In the genomic region with DNA sequence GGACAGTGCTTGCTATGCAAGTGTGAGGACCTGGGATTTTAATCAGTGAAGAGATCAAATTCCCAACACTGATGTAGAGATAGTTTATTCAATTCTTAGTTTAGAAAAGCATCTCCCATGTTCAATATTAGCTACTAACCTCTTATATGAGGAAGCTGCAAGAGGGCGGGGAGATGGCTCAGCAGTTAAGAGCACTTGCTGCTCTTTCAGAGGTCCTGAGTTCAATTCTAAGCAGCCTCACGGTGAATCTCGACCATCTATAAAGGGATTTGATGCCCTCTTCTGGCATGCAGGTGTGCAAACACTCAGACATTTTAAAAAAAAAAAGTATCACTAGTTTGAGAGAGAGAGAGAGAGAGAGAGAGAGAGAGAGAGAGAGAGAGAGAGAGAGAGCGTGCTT, we compare ENCODE assay signal across 12 mouse cellular contexts. TPM values are rescaled to one million over a fixed set of nuclear protein-coding genes. Genes with fewer than 3 reads are reported as not detected.
DNase-seq lines count a peak whose midpoint lies in the region; ATAC-seq lines count a peak whose summit lies in the region.
"Had no signal": no experiment of that assay in that cellular context is flagged by ENCODE, and none has a peak within 500 bp of the region (broad histone marks: within the 10 kb centered on the region; RNA-seq: fewer than 3 reads in every experiment).

No protein-coding gene starts in this region.

- no peak overlapping the region for H3K27ac ChIP-seq in embryonic facial prominence, embryonic 11.5 days (replicated peaks; ENCODE audit: low read depth, low read length)
- no peak overlapping the region for H3K27ac ChIP-seq in embryonic facial prominence, embryonic 10.5 days (replicated peaks)
- H3K27ac ChIP-seq in limb, embryonic 12.5 days, result peak overlapping the region; percentile 81
- H3K27ac ChIP-seq in limb, embryonic 10.5 days, result no peak overlapping the region
- H3K27ac ChIP-seq: midbrain, embryonic 12.5 days had no signal

- no peak overlapping the region for H3K4me2 ChIP-seq in embryonic facial prominence, embryonic 11.5 days (ENCODE audit: low read depth, low read length)
- no peak overlapping the region for H3K4me2 ChIP-seq in limb, embryonic 12.5 days
- H3K4me2 ChIP-seq: midbrain, embryonic 12.5 days had no signal

- H3K9ac ChIP-seq in embryonic facial prominence, embryonic 11.5 days (replicated peaks; ENCODE audit: low read length), result no peak overlapping the region
- H3K9ac ChIP-seq in limb, embryonic 12.5 days (replicated peaks), result no peak overlapping the region
- H3K9ac ChIP-seq: midbrain, embryonic 12.5 days had no signal

- peak; percentile 25 for DNase-seq in embryonic facial prominence, embryonic 11.5 days (ENCODE audit: low spot score)
- no peak for DNase-seq in embryonic facial prominence, embryonic 10.5 days (ENCODE audit: low spot score)
- no peak for DNase-seq in limb, embryonic 10.5 days (ENCODE audit: low spot score)
- DNase-seq in brain, adult 2 months (ENCODE audit: low read depth, low spot score), result peak; percentile 35
- no peak for DNase-seq in right cerebral cortex, adult 2 months (ENCODE audit: low spot score in 2 of 2)
- DNase-seq in right cerebral cortex, postnatal 14 days, result no peak
- DNase-seq: heart, postnatal 10 days; left cerebral cortex, postnatal 4 days; thymus, postnatal 4 days had no signal

- H3K9me3 ChIP-seq in embryonic facial prominence, embryonic 11.5 days (replicated peaks; ENCODE audit: control insufficient read depth, low read length), result no peaks in the 10 kb centered on the region
- H3K9me3 ChIP-seq in embryonic facial prominence, embryonic 10.5 days, result no peaks in the 10 kb centered on the region
- H3K9me3 ChIP-seq in limb, embryonic 12.5 days, result no peaks in the 10 kb centered on the region
- H3K9me3 ChIP-seq in limb, embryonic 10.5 days (replicated peaks), result no peaks in the 10 kb centered on the region
- H3K9me3 ChIP-seq: midbrain, embryonic 12.5 days had no signal

- no peaks in the 10 kb centered on the region for H3K4me1 ChIP-seq in embryonic facial prominence, embryonic 11.5 days (ENCODE audit: control insufficient read depth, insufficient read depth, low read length)
- H3K4me1 ChIP-seq in embryonic facial prominence, embryonic 10.5 days, result peaks cover 7% of the 10 kb centered on the region; the same call in 1 of the 2 replicates
- peaks cover 7% of the 10 kb centered on the region; the same call in 1 of the 2 replicates for H3K4me1 ChIP-seq in limb, embryonic 12.5 days (replicated peaks)
- H3K4me1 ChIP-seq in limb, embryonic 10.5 days, result no peaks in the 10 kb centered on the region
- H3K4me1 ChIP-seq: midbrain, embryonic 12.5 days had no signal

- 52% methylated on average over 4 of the region's 4 CpGs for WGBS in embryonic facial prominence, embryonic 11.5 days
- 66% methylated on average over 4 of the region's 4 CpGs for WGBS in embryonic facial prominence, embryonic 10.5 days
- WGBS in limb, embryonic 12.5 days, result 66% methylated on average over 4 of the region's 4 CpGs
- 60% methylated on average over 4 of the region's 4 CpGs for WGBS in limb, embryonic 10.5 days

- H3K4me3 ChIP-seq in embryonic facial prominence, embryonic 11.5 days (ENCODE audit: low read depth, low read length), result no peak overlapping the region
- no peak overlapping the region for H3K4me3 ChIP-seq in embryonic facial prominence, embryonic 10.5 days
- H3K4me3 ChIP-seq in limb, embryonic 12.5 days (replicated peaks), result no peak overlapping the region
- H3K4me3 ChIP-seq in limb, embryonic 10.5 days, result no peak overlapping the region
- H3K4me3 ChIP-seq: midbrain, embryonic 12.5 days had no signal

- H3K36me3 ChIP-seq in embryonic facial prominence, embryonic 11.5 days (replicated peaks; ENCODE audit: control insufficient read depth, insufficient read depth, low read depth, low read length), result no peaks in the 10 kb centered on the region
- H3K36me3 ChIP-seq in embryonic facial prominence, embryonic 10.5 days (replicated peaks), result no peaks in the 10 kb centered on the region
- no peaks in the 10 kb centered on the region for H3K36me3 ChIP-seq in limb, embryonic 12.5 days
- H3K36me3 ChIP-seq in limb, embryonic 10.5 days, result no peaks in the 10 kb centered on the region
- H3K36me3 ChIP-seq: midbrain, embryonic 12.5 days had no signal

- no peaks in the 10 kb centered on the region for H3K27me3 ChIP-seq in embryonic facial prominence, embryonic 11.5 days (ENCODE audit: control insufficient read depth, insufficient read depth, low read length)
- H3K27me3 ChIP-seq in embryonic facial prominence, embryonic 10.5 days (replicated peaks; ENCODE audit: low read depth, poor library complexity, severe bottlenecking), result peaks cover 8% of the 10 kb centered on the region; the same call in 1 of the 2 replicates
- H3K27me3 ChIP-seq in limb, embryonic 12.5 days, result no peaks in the 10 kb centered on the region
- H3K27me3 ChIP-seq in limb, embryonic 10.5 days (ENCODE audit: low read depth, poor library complexity, severe bottlenecking), result 0 out of 2 replicates have a peak, but pooled peaks cover 4% of the 10 kb centered on the region
- H3K27me3 ChIP-seq: midbrain, embryonic 12.5 days had no signal

- ATAC-seq in embryonic facial prominence, embryonic 11.5 days (replicated peaks; ENCODE audit: insufficient number of reproducible peaks, low FRiP score, low TSS enrichment, low read depth), result no peak
- ATAC-seq in limb, embryonic 12.5 days (ENCODE audit: insufficient number of reproducible peaks, insufficient read depth, low FRiP score, low TSS enrichment, low read depth), result no peak
- ATAC-seq in CD4-positive, CD25-positive, alpha-beta regulatory T cell, adult 4 months, result peak; percentile 37

RNA-seq across cellular contexts. Expression of a gene that starts 0.9 kb away (rescaled TPM):
- polyA plus RNA-seq in embryonic facial prominence, embryonic 11.5 days (2014; fragmentation: Nextera tagmentation; extraction: Ambion mirVana), result 115 TPM in 2 replicates
- polyA plus RNA-seq in embryonic facial prominence, embryonic 10.5 days (2016; fragmentation: Nextera tagmentation; extraction: Ambion mirVana), result 78.2 and 88.4 TPM in 2 replicates
- 127 and 128 TPM in 2 replicates for polyA plus RNA-seq in limb, embryonic 12.5 days (2016; fragmentation: Nextera tagmentation; extraction: Ambion mirVana)
- polyA plus RNA-seq in limb, embryonic 10.5 days (2016; fragmentation: Nextera tagmentation; extraction: Ambion mirVana), result 71.1 and 87.1 TPM in 2 replicates
- polyA plus RNA-seq in CD4-positive, CD25-positive, alpha-beta regulatory T cell, adult 4 months (2017; shearing (Covaris generic)), result 100 to 1,000 TPM in 1 of 2 experiments, 10 to 100 TPM in 1; 64.6 to 103 TPM

RNA-seq across cellular contexts. Expression of a gene that starts 19.2 kb away (rescaled TPM):
- polyA plus RNA-seq in embryonic facial prominence, embryonic 11.5 days (2014; fragmentation: Nextera tagmentation; extraction: Ambion mirVana), result 37.8 and 41.7 TPM in 2 replicates
- 32.6 and 34.3 TPM in 2 replicates for polyA plus RNA-seq in embryonic facial prominence, embryonic 10.5 days (2016; fragmentation: Nextera tagmentation; extraction: Ambion mirVana)
- polyA plus RNA-seq in limb, embryonic 12.5 days (2016; fragmentation: Nextera tagmentation; extraction: Ambion mirVana), result 33.1 and 38.6 TPM in 2 replicates
- polyA plus RNA-seq in limb, embryonic 10.5 days (2016; fragmentation: Nextera tagmentation; extraction: Ambion mirVana), result 30.3 and 33.8 TPM in 2 replicates
- 10 to 100 TPM; 62.4 to 63.0 TPM for polyA plus RNA-seq in CD4-positive, CD25-positive, alpha-beta regulatory T cell, adult 4 months (2017; shearing (Covaris generic))

Comparison
In these comparisons a context has a peak if more than half of its experiments do, and no peak if none do; other contexts are left out.
1. DNase-seq: peak in embryonic facial prominence, embryonic 11.5 days (single experiment) and brain, adult 2 months (single experiment); none in embryonic facial prominence, embryonic 10.5 days (single experiment), limb, embryonic 10.5 days (single experiment), right cerebral cortex, adult 2 months (0 of 2) and right cerebral cortex, postnatal 14 days (single experiment).